Mouse (Mus musculus) cerebellum, adult 2 months (tissue): Measurements from ENCODE around the gene Cideb. TPM values are rescaled to one million over a fixed set of nuclear protein-coding genes. Genes with fewer than 3 reads are reported as not detected.
A peak's percentile ranks its signal among the peaks of the same experiment; 100 is the strongest.

Experiments
- DNase-seq, 2 experiments: peaks; one replicate each; pipeline ENCODE4 v3.0.0; 2021
- H3K27ac ChIP-seq: fragments of 200-500 bp; 2 replicates; pipeline ENCODE4 v1.5.1; 2012; ENCODE audit warnings: low read length, control low read depth, inconsistent platforms; ENCODE audit not compliant: insufficient read depth
- H3K27me3 ChIP-seq: fragments of 200-500 bp; 2 replicates; pipeline ENCODE4 v1.6.1; 2012; ENCODE audit warnings: inconsistent platforms, mild to moderate bottlenecking, low read length, moderate library complexity; ENCODE audit not compliant: control insufficient read depth, insufficient read depth
- H3K4me1 ChIP-seq: fragments of 200-500 bp; 2 replicates; pipeline ENCODE4 v1.6.1; 2011; ENCODE audit warnings: low read length; ENCODE audit not compliant: control insufficient read depth, insufficient read depth
- H3K4me3 ChIP-seq: fragments of 200-500 bp; replicated peaks from 2 replicates; pipeline ENCODE3; 2011; ENCODE audit warnings: mild to moderate bottlenecking, low read depth, low read length, control low read depth; ENCODE audit not compliant: insufficient read depth
- CTCF ChIP-seq: fragments of 200-500 bp; IDR thresholded peaks from 2 replicates; pipeline ENCODE4 v1.5.1; 2011; ENCODE audit warnings: low read depth, mild to moderate bottlenecking, control low read depth, low read length, moderate library complexity, borderline replicate concordance; ENCODE audit not compliant: insufficient read depth
- POLR2A ChIP-seq: fragments of 200-500 bp; IDR thresholded peaks from 2 replicates; pipeline ENCODE4 v1.6.1; 2011; ENCODE audit warnings: low read length, control low read depth, borderline replicate concordance; ENCODE audit not compliant: insufficient read depth
- WGBS: fragments of 180-500 bp; shearing (Covaris S2); methylation state at CpG from one replicate; pipeline ENCODE4 v1.1.7; 2018; 5-methylcytosine and 5-hydroxymethylcytosine counted together
- polyA plus RNA-seq: library from polyadenylated mRNA; depleted of rRNA; stranded (reverse); fragments of >200 nt; gene quantifications from 2 replicates; pipeline ENCODE4 v1.2.3, GENCODE M21; 2012

The Cideb gene
- polyA plus RNA-seq, 1 experiment, result 15.2 TPM

DNA sequence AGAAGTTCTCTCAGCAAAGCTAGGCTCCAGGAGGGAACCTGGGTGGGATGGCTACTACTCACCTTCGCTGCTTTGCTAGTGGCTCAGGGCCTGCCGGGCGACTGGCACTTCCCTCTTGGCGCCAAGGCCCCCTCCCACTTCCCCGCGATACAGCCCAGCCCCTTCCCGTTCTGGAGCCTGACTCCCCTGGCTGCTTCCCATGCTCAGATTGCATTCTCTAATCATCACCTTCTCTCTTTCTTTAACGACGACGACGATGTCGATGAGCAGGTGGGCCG is 25.6 kb upstream of the Cideb start, which contains the start of gene Adcy4:
Adcy4 (minus strand) TSS at position 138 of the 278 bp plus-strand sequence.
- Histone ChIP-seq H3K27me3 (no peaks in the 10 kb centered on the region; the same call in 1 of the 2 replicates), H3K27ac (no peak within 1 kb of the TSS), H3K4me1 (no peaks in the 10 kb centered on the region), H3K4me3 (no peak within 1 kb of the TSS)
- peak in 1 of 2 experiments; percentile 0 for DNase-seq
- 8% methylated on average over 13 of the region's 13 CpGs for WGBS
- TF ChIP-seq POLR2A (no peak), CTCF (no peak)

DNA sequence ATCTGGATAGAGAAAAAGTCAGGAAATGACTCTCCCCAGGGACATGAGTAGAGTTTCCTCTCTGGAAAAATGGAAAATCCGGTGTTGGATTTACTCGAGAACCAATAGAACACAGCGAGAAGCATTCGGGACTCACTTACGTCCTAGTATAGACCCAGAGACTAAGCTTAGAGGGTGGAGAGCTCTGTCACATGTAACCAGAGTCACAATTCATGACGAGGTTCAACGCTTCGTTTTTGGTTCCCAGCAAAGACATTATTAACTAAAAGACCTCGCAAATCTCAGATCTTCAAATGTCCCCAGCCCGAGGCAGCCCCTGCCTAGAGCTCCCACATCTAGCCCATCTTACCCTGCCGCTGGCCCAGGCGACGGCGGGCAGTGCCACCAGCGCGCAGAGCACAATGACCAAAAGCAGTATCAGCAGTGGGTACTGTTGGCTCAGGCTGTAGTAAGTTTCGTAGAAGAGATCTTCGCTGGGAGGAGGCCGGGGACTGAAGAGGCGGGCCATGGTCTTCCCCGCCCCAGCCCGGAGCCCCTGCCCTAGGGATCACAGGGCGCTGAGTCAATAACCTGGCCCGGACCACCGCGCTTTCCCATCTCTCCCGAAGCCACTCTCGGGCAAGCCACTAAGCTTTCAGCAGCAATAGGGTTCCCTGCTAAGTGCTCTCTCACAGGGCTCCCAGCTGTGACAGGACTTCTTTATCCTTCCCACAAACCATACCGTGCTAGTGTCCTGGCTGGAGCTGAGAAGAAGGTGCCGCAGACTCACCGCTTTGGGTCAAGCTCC is 25.1 kb upstream of the Cideb start:
- WGBS, result 1% methylated on average over 31 of the region's 31 CpGs
- Histone ChIP-seq H3K4me3 (no peak overlapping the region), H3K27ac (no peak overlapping the region), H3K27me3 (no peaks in the 10 kb centered on the region; the same call in 1 of the 2 replicates), H3K4me1 (no peaks in the 10 kb centered on the region)
- peak in 1 of 2 experiments; percentile 0 for DNase-seq
- no peak for TF ChIP-seq CTCF
- no peak for TF ChIP-seq POLR2A

DNA sequence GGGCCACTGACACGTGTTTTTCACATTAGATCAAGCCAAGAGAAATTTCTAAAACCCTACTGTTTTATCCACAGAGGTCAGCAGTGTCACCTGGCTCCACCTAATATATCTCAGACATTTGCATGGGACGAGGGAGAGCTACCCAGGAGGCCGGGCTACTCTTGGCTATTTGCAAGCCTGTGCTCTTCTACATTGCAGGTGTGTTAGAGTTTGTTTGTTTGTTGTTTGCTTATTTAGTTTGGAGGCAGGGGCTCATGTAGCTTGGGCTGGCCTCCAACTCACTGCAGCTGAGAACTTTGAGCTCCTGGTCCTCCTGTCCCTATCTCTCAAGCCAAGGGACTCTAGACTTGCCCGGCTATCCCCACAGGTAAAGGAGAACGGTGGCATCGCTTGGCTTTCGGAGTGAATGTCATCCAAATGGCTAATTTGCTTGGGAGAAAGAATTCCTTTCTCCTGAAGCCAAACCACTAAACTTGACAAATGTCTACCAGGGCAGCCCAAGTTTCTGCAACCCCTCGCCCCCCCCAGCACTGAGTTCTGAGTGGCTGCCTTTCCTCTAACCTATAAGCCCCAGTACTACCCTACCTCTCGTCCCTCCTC is 24.2 kb upstream of the Cideb start:
- H3K27ac ChIP-seq, result no peak overlapping the region

DNA sequence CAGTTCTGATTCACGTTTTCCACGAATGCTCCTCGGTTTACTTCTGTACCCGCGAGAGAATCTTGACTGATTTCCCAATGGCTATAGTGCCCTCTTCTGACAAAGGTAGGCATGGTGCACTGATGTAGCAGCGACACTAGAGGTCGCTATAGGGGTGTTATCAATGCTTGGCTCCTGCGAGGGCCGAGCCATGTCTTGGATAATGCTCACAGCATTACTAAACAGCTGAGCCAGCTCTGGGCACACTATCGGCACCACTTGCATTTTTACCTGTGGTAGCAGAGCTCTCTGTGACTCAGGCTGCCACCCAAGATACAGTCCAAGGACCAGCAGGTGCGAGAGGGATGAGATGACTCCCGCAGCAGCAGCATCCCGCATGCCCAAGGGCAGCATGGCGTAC is 23.1 kb upstream of the Cideb start:
- peak overlapping the region; percentile 11 for H3K4me3 ChIP-seq
- peak; percentile 60 to 71 for DNase-seq

More for the DNA sequence above, 24.2 kb upstream of the Cideb start:
- Histone ChIP-seq H3K4me3 (no peak overlapping the region), H3K4me1 (no peaks in the 10 kb centered on the region), H3K27me3 (no peaks in the 10 kb centered on the region; the same call in 1 of the 2 replicates)
- DNase-seq, result peak; percentile 0 to 4
- TF ChIP-seq CTCF, result no peak
- TF ChIP-seq POLR2A, result no peak
- 62% methylated on average over 9 of the region's 9 CpGs for WGBS

GRCm38 (mm10) chr14:55780736-55781135 is 22.5 kb upstream of the Cideb start:
- H3K4me3 ChIP-seq, result no peak overlapping the region
- TF ChIP-seq CTCF (no peak), POLR2A (no peak)
- 77% methylated on average over 11 of the region's 11 CpGs for WGBS
- peak in 1 of 2 experiments; percentile 9 for DNase-seq
- H3K27ac ChIP-seq, result no peak overlapping the region
- H3K27me3 ChIP-seq, result no peaks in the 10 kb centered on the region; the same call in 1 of the 2 replicates
- H3K4me1 ChIP-seq, result no peaks in the 10 kb centered on the region

More for the DNA sequence above, 23.1 kb upstream of the Cideb start:
- Histone ChIP-seq H3K27ac (no peak overlapping the region), H3K4me1 (no peaks in the 10 kb centered on the region), H3K27me3 (no peaks in the 10 kb centered on the region; the same call in 1 of the 2 replicates)
- 13% methylated on average over 14 of the region's 14 CpGs for WGBS
- peak; percentile 93 for TF ChIP-seq CTCF
- no peak for TF ChIP-seq POLR2A

DNA sequence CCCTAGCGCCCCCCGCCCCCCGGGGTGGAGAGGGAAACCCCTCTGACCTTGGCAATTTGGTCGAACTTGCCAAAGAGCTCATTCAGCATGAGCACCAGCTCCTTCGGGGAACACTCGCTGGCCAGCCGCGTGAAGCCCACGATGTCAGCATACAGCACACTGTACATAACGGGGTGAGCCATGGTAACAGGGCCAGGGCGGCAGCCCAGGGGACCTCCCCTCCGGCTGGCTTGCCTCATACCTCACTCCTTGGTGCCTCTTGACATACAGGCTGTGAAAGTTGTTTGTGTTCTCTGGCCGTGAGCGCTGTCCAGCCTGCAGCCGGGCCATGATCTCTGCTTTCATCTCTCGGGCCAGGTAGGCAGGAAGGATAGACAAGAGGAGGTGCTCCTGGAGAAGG is 21.4 kb upstream of the Cideb start:
- H3K4me3 ChIP-seq, result no peak overlapping the region
- WGBS, result 62% methylated on average over 16 of the region's 16 CpGs
- TF ChIP-seq CTCF (no peak), POLR2A (no peak)
- peak in 1 of 2 experiments; percentile 4 for DNase-seq
- H3K27me3 ChIP-seq, result no peaks in the 10 kb centered on the region; the same call in 1 of the 2 replicates
- no peaks in the 10 kb centered on the region for H3K4me1 ChIP-seq
- no peak overlapping the region for H3K27ac ChIP-seq

DNA sequence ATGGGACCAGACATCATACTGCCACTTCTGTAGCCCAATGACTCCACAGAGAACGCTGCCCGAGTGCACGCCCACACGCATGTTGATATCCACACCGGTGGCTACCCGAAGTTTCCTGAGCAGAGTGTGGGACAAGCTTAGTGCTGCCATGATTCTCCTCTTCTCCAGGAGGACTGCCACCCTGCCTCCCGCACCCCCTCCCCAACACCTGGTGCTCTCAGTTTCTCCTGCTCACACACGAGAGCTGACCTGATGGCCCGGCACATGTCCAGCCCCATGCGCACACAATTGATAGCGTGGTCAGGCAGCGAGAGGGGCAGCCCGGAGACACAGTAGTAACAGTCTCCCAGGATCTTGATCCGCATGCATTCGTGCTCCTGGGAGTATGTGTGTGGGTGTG is 20.4 kb upstream of the Cideb start:
- Histone ChIP-seq H3K4me3 (no peak overlapping the region), H3K4me1 (no peaks in the 10 kb centered on the region), H3K27me3 (no peaks in the 10 kb centered on the region; the same call in 1 of the 2 replicates), H3K27ac (no peak overlapping the region)
- DNase-seq, result peak in 1 of 2 experiments; percentile 3
- WGBS, result 88% methylated on average over 15 of the region's 15 CpGs
- TF ChIP-seq CTCF, result no peak

- TF ChIP-seq CTCF (no peak), POLR2A (no peak)
- Histone ChIP-seq H3K27me3 (no peaks in the 10 kb centered on the region; the same call in 1 of the 2 replicates), H3K4me3 (no peak overlapping the region), H3K4me1 (no peaks in the 10 kb centered on the region), H3K27ac (no peak overlapping the region)
- 86% methylated on average over 11 of the region's 11 CpGs for WGBS
- peak in 1 of 2 experiments; percentile 1 for DNase-seq
Observed at GRCm38 (mm10) chr14:55777806-55778205, 19.5 kb upstream of the Cideb start.
